Mouse (Mus musculus) urinary bladder, postnatal 0 days (tissue): ENCODE measurements around the gene Rc3h1. TPM values are rescaled to one million over a fixed set of nuclear protein-coding genes. Genes with fewer than 3 reads are reported as not detected.

Experiments
- polyA plus RNA-seq: library from polyadenylated mRNA; unstranded; fragments of >200 nt; fragmentation: Nextera tagmentation; extraction: Ambion mirVana; gene quantifications from 2 replicates; pipeline ENCODE4 v1.2.1, GENCODE M21; 2015

Rc3h1 gene
- 4.0 and 4.3 TPM in 2 replicates for polyA plus RNA-seq

GRCm38 (mm10) chr1:160906057-160906557 lies at the start of gene Rc3h1:
Gene Rc3h1 (plus strand): TSS chr1:160906418.

GRCm38 (mm10) chr1:160978071-160978735 lies 72.0 kb downstream of the Rc3h1 start, which contains the start of gene Serpinc1:
Gene Serpinc1 (plus strand): TSS chr1:160978585.

Other genes with a start within 250 kb of the Rc3h1 start
- gene Rabgap1l, start 113.2 kb upstream of the Rc3h1 start, polyA plus RNA-seq = 32.6 and 36.8 TPM in 2 replicates
- 1.2 and 1.9 TPM in 2 replicates for gene Serpinc1, start 72.2 kb downstream of the Rc3h1 start, polyA plus RNA-seq
- 4.1 and 4.4 TPM in 2 replicates for gene Zbtb37, start 128.4 kb downstream of the Rc3h1 start, polyA plus RNA-seq
- gene Dars2, start 164.2 kb downstream of the Rc3h1 start, polyA plus RNA-seq = 13.5 and 14.2 TPM in 2 replicates
- 6.4 and 7.8 TPM in 2 replicates for gene Cenpl, start 164.3 kb downstream of the Rc3h1 start, polyA plus RNA-seq
- 8.1 and 9.1 TPM in 2 replicates for gene Klhl20, start 225.1 kb downstream of the Rc3h1 start, polyA plus RNA-seq
- gene Ankrd45, start 236.3 kb downstream of the Rc3h1 start, polyA plus RNA-seq = 0.04 and 0.28 TPM in 2 replicates